Mouse (Mus musculus) stomach, postnatal 0 days (tissue): Measurements from ENCODE around the gene Nasp. TPM values are rescaled to one million over a fixed set of nuclear protein-coding genes. Genes with fewer than 3 reads are reported as not detected.

Experiments
- ATAC-seq: fragments of 200-750 bp; cut with Nextera tagmentation; 2 replicates; pipeline ENCODE4 v1.8.0; 2017; ENCODE audit not compliant: low FRiP score, low TSS enrichment
- DNase-seq: peaks from one replicate; pipeline ENCODE4 v3.0.0-alpha.2; 2016; ENCODE audit warnings: low spot score
- H3K27ac ChIP-seq: fragments of 300-500 bp; sonication (generic); replicated peaks from 2 replicates; pipeline ENCODE4 v1.5.1; 2014; ENCODE audit warnings: mild to moderate bottlenecking, control low read depth
- H3K27me3 ChIP-seq: fragments of 300-500 bp; sonication (generic); 2 replicates; pipeline ENCODE4 v1.6.1; 2014; ENCODE audit warnings: low read length; ENCODE audit not compliant: control insufficient read depth, insufficient read depth
- H3K36me3 ChIP-seq: fragments of 300-500 bp; sonication (generic); 2 replicates; pipeline ENCODE4 v1.6.1; 2014; ENCODE audit warnings: low read length, mixed read lengths; ENCODE audit not compliant: control insufficient read depth, insufficient read depth
- H3K4me1 ChIP-seq: fragments of 300-500 bp; sonication (generic); replicated peaks from 2 replicates; pipeline ENCODE4 v1.6.1; 2014; ENCODE audit warnings: antibody characterized with exemption; ENCODE audit not compliant: control insufficient read depth, insufficient read depth
- H3K4me2 ChIP-seq: fragments of 300-500 bp; sonication (generic); replicated peaks from 2 replicates; pipeline ENCODE4 v1.6.1; 2014; ENCODE audit warnings: low read depth, mild to moderate bottlenecking, control low read depth, moderate library complexity
- H3K4me3 ChIP-seq: fragments of 300-500 bp; sonication (generic); 2 replicates; pipeline ENCODE4 v1.5.1; 2014; ENCODE audit warnings: low read depth, low read length, control low read depth
- H3K9ac ChIP-seq: fragments of 300-500 bp; sonication (generic); 2 replicates; pipeline ENCODE4 v1.6.1; 2014; ENCODE audit warnings: mild to moderate bottlenecking, low read length, control low read depth, mixed read lengths
- H3K9me3 ChIP-seq: fragments of 300-500 bp; sonication (generic); 2 replicates; pipeline ENCODE4 v1.6.1; 2016; ENCODE audit warnings: low read length; ENCODE audit not compliant: control insufficient read depth
- CTCF ChIP-seq: IDR thresholded peaks from 2 replicates; pipeline ENCODE4 v1.5.1; 2016; ENCODE audit warnings: antibody characterized with exemption, low read depth, mild to moderate bottlenecking, moderate library complexity
- EP300 ChIP-seq: optimal IDR thresholded peaks from 2 replicates; pipeline ENCODE3; 2016; ENCODE audit warnings: antibody characterized with exemption
- WGBS: fragments of 180-500 bp; shearing (Covaris S2); extraction: QIAGEN DNeasy Blood & Tissue Kit; methylation state at CpG from one replicate; pipeline ENCODE4 v1.1.7; 2014; 5-methylcytosine and 5-hydroxymethylcytosine counted together
- polyA plus RNA-seq: library from polyadenylated mRNA; unstranded; fragments of >200 nt; fragmentation: Nextera tagmentation; extraction: Ambion mirVana; gene quantifications from 2 replicates; pipeline ENCODE4 v1.2.1, GENCODE M21; 2015

Gene Nasp
- polyA plus RNA-seq, 1 experiment from 2014 or later, result 32.9 TPM

- WGBS, result under 1% methylated on average over 50 of the region's 50 CpGs
- H3K4me1 ChIP-seq, result 0 out of 2 replicates have a peak, but pooled peaks cover 5% of the 10 kb centered on the region
- peak overlapping the region; percentile 61 for H3K4me3 ChIP-seq
- H3K9me3 ChIP-seq, result no peaks in the 10 kb centered on the region
- H3K27ac ChIP-seq, result peak overlapping the region; percentile 90
- TF ChIP-seq CTCF (peak; percentile 53), EP300 (no peak)
- ATAC-seq (peak; percentile 97), DNase-seq (peak; percentile 96)
- H3K4me2 ChIP-seq, result peak overlapping the region; percentile 98
- H3K9ac ChIP-seq, result peak overlapping the region; percentile 79
- H3K27me3 ChIP-seq, result no peaks in the 10 kb centered on the region
- H3K36me3 ChIP-seq, result peaks cover 16% of the 10 kb centered on the region; the same call in 1 of the 2 replicates
Observed at GRCm38 (mm10) chr4:116596978-116597881, 30.5 kb downstream of the Nasp start.

- Histone ChIP-seq H3K4me2 (peak within 1 kb of the TSS; percentile 98), H3K9me3 (no peaks in the 10 kb centered on the region), H3K27ac (peak within 1 kb of the TSS; percentile 90), H3K9ac (peak within 1 kb of the TSS; percentile 79), H3K4me3 (peak within 1 kb of the TSS; percentile 61), H3K36me3 (peaks cover 19% of the 10 kb centered on the region), H3K27me3 (no peaks in the 10 kb centered on the region), H3K4me1 (0 out of 2 replicates have a peak, but pooled peaks cover 5% of the 10 kb centered on the region)
- TF ChIP-seq EP300, result no peak
- no peak for TF ChIP-seq CTCF
- ATAC-seq (peak; percentile 53; the same call in 1 of the 2 replicates), DNase-seq (peak; percentile 66)
- WGBS, result 22% methylated on average over 5 of the region's 5 CpGs
Observed at GRCm38 (mm10) chr4:116596379-116596778, 31.4 kb downstream of the Nasp start, which contains the start of gene Ccdc17. Gene Ccdc17, plus strand, starts transcription at chr4:116596654.

GRCm38 (mm10) chr4:116595793-116596192, 31.9 kb downstream of the Nasp start:
- no peak for TF ChIP-seq CTCF
- no peak for TF ChIP-seq EP300
- no peaks in the 10 kb centered on the region for H3K27me3 ChIP-seq
- H3K9me3 ChIP-seq, result no peaks in the 10 kb centered on the region
- H3K36me3 ChIP-seq, result peaks cover 21% of the 10 kb centered on the region
- WGBS, result 78% methylated on average over 8 of the region's 8 CpGs
- no peak for ATAC-seq
- H3K4me1 ChIP-seq, result 0 out of 2 replicates have a peak, but pooled peaks cover 5% of the 10 kb centered on the region
- no peak overlapping the region for H3K4me3 ChIP-seq
- no peak overlapping the region for H3K9ac ChIP-seq
- H3K27ac ChIP-seq, result no peak overlapping the region
- H3K4me2 ChIP-seq, result no peak overlapping the region
- no peak for DNase-seq

- peak overlapping the region; percentile 95 for H3K27ac ChIP-seq
- peak overlapping the region; percentile 94 for H3K9ac ChIP-seq
- ATAC-seq, result no peak
- peak overlapping the region; percentile 87 for H3K4me3 ChIP-seq
- DNase-seq, result peak; percentile 21
- H3K4me1 ChIP-seq, result no peaks in the 10 kb centered on the region
- H3K4me2 ChIP-seq, result peak overlapping the region; percentile 49
- no peaks in the 10 kb centered on the region for H3K9me3 ChIP-seq
- H3K27me3 ChIP-seq, result no peaks in the 10 kb centered on the region
- peaks cover 2% of the 10 kb centered on the region; the same call in 1 of the 2 replicates for H3K36me3 ChIP-seq
- TF ChIP-seq CTCF, result no peak
- TF ChIP-seq EP300, result no peak
- under 1% methylated on average over 15 of the region's 15 CpGs for WGBS
Observed at GRCm38 (mm10) chr4:116558151-116558882, 69.4 kb downstream of the Nasp start.

GRCm38 (mm10) chr4:116557306-116558121, 70.2 kb downstream of the Nasp start, which contains the start of gene Gpbp1l1:
Gene Gpbp1l1, plus strand, starts transcription at chr4:116557658.
- Histone ChIP-seq H3K9me3 (no peaks in the 10 kb centered on the region), H3K36me3 (peaks cover 5% of the 10 kb centered on the region; the same call in 1 of the 2 replicates), H3K4me3 (peak within 1 kb of the TSS; percentile 87), H3K9ac (peak within 1 kb of the TSS; percentile 94), H3K27ac (peak within 1 kb of the TSS; percentile 95), H3K4me1 (no peaks in the 10 kb centered on the region), H3K4me2 (peak within 1 kb of the TSS; percentile 71), H3K27me3 (no peaks in the 10 kb centered on the region)
- DNase-seq (peak; percentile 99), ATAC-seq (peak; percentile 96)
- 0% methylated on average over 63 of the region's 78 CpGs for WGBS
- TF ChIP-seq EP300, result no peak
- TF ChIP-seq CTCF, result peak; percentile 65
